Mouse (Mus musculus) thymus, postnatal 25 days (tissue): ENCODE measurements around the gene Dera.

Experiments
- DNase-seq: peaks from one replicate; pipeline ENCODE4 v3.0.0; 2022

Gene Dera

GRCm38 (mm10) chr6:137808706-137809105, 54.4 kb downstream of the Dera start:
- DNase-seq, result no peak

GRCm38 (mm10) chr6:137810136-137810535, 55.8 kb downstream of the Dera start:
- no peak for DNase-seq

GRCm38 (mm10) chr6:137814006-137814405, 59.7 kb downstream of the Dera start:
- DNase-seq, result no peak

- no peak for DNase-seq
Observed at GRCm38 (mm10) chr6:137816508-137816907, 62.2 kb downstream of the Dera start.

GRCm38 (mm10) chr6:137822550-137822949, 68.2 kb downstream of the Dera start:
- no peak for DNase-seq

GRCm38 (mm10) chr6:137824046-137825021, 70.0 kb downstream of the Dera start:
- DNase-seq, result no peak

- DNase-seq, result no peak
Observed at GRCm38 (mm10) chr6:137825022-137825613, 70.8 kb downstream of the Dera start.

- no peak for DNase-seq
Observed at GRCm38 (mm10) chr6:137829056-137829776, 74.9 kb downstream of the Dera start.

- DNase-seq, result no peak
Observed at GRCm38 (mm10) chr6:137836799-137837198, 82.5 kb downstream of the Dera start.

- no peak for DNase-seq
Observed at GRCm38 (mm10) chr6:137843337-137843736, 89.0 kb downstream of the Dera start.

- no peak for DNase-seq
Observed at GRCm38 (mm10) chr6:137857198-137858194, 103.2 kb downstream of the Dera start.

GRCm38 (mm10) chr6:137869903-137870580, 115.7 kb downstream of the Dera start:
- no peak for DNase-seq

- no peak for DNase-seq
Observed at GRCm38 (mm10) chr6:137870667-137871066, 116.3 kb downstream of the Dera start.

- DNase-seq, result peak; percentile 2
Observed at GRCm38 (mm10) chr6:137872055-137872735, 117.8 kb downstream of the Dera start.

- DNase-seq, result no peak
Observed at GRCm38 (mm10) chr6:137874471-137875244, 120.3 kb downstream of the Dera start.

GRCm38 (mm10) chr6:137885644-137886043, 131.3 kb downstream of the Dera start:
- no peak for DNase-seq

GRCm38 (mm10) chr6:137886210-137886979, 132.0 kb downstream of the Dera start:
- no peak for DNase-seq

GRCm38 (mm10) chr6:137887258-137887657, 132.9 kb downstream of the Dera start:
- DNase-seq, result no peak

GRCm38 (mm10) chr6:137897671-137898070, 143.3 kb downstream of the Dera start:
- no peak for DNase-seq
